Mouse (Mus musculus): ENCODE results near the gene Ccdc60. TPM values are rescaled to one million over a fixed set of nuclear protein-coding genes. Genes with fewer than 3 reads are reported as not detected.

The Ccdc60 gene
- total and polyA plus RNA-seq, 2 experiments from 2014 or later = 0.11 TPM; not detected in 1

DNA sequence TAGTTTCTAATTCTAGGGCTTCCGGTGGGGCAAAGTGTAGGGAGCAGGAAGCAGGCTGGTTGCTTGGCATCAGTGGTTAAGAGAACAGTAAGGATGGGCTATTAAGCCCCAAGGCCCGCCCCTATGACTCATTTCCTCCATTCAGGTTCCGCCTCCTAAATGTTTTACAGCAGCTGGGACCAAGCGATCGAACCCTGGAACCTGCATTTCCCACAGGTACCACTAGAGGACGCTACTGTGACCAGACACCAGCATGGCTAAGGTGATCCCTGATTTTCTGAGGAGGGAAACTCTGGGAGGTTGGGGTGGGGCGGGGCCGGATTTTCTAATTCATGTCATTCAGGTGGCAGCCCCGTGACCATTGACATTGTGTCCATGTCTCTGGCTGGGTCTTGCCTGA is 96.1 kb downstream of the Ccdc60 start:
- no peaks in the 10 kb centered on the region for H3K36me3 ChIP-seq (replicated peaks; ENCODE audit: control insufficient read depth, insufficient read depth, low read length)
- ATAC-seq (ENCODE audit: insufficient read depth, low read depth) = no peak
- no peak overlapping the region for H3K4me3 ChIP-seq (ENCODE audit: low read depth, low read length)
- H3K27me3 ChIP-seq (ENCODE audit: control insufficient read depth, insufficient read depth, low read length) = no peaks in the 10 kb centered on the region
- no peak overlapping the region for H3K4me2 ChIP-seq (ENCODE audit: low read depth, low read length)
- no peak overlapping the region for H3K9ac ChIP-seq (replicated peaks; ENCODE audit: low read depth, low read length)
- no peak overlapping the region for H3K27ac ChIP-seq (ENCODE audit: low read depth)
- H3K4me1 ChIP-seq (ENCODE audit: control insufficient read depth, insufficient read depth) = no peaks in the 10 kb centered on the region
- 62% methylated on average over 9 of the region's 9 CpGs for WGBS
- TF ChIP-seq EP300 (IDR thresholded peaks at IDR 0.05; ENCODE audit: low read depth) (no peak), CTCF (IDR thresholded peaks at IDR 0.05; ENCODE audit: low read depth) (no peak)
- no peaks in the 10 kb centered on the region for H3K9me3 ChIP-seq (replicated peaks; ENCODE audit: control insufficient read depth, low read length)
- no peak for DNase-seq (ENCODE audit: low spot score)

DNA sequence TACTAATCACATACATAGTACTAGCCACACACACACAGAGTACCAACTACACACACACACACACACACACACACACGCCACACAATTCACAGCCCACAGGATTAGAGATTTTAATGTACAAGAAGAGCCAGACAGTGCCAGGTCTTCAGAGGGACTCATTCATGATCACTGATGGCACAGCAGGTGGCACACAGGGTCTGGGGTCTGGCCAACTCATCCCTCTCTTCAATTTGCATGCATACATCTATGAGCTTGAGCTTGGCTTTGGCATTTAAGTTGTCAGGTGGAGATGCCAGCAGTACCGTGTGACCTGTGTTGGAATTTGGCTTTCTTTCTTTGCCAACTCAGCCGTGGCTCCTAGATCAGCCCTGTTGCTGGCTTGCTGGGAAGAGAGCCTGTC is 97.2 kb downstream of the Ccdc60 start:
- DNase-seq (ENCODE audit: low spot score) (no peak), ATAC-seq (ENCODE audit: insufficient read depth, low read depth) (no peak)
- WGBS = 67% methylated on average over 3 of the region's 3 CpGs
- TF ChIP-seq EP300 (IDR thresholded peaks at IDR 0.05; ENCODE audit: low read depth) = no peak
- TF ChIP-seq CTCF (IDR thresholded peaks at IDR 0.05; ENCODE audit: low read depth) = no peak
- H3K9ac ChIP-seq (replicated peaks; ENCODE audit: low read depth, low read length) = no peak overlapping the region
- no peaks in the 10 kb centered on the region for H3K36me3 ChIP-seq (replicated peaks; ENCODE audit: control insufficient read depth, insufficient read depth, low read length)
- no peaks in the 10 kb centered on the region for H3K9me3 ChIP-seq (replicated peaks; ENCODE audit: control insufficient read depth, low read length)
- H3K27ac ChIP-seq (ENCODE audit: low read depth) = no peak overlapping the region
- no peaks in the 10 kb centered on the region for H3K4me1 ChIP-seq (ENCODE audit: control insufficient read depth, insufficient read depth)
- no peaks in the 10 kb centered on the region for H3K27me3 ChIP-seq (ENCODE audit: control insufficient read depth, insufficient read depth, low read length)
- H3K4me3 ChIP-seq (ENCODE audit: low read depth, low read length) = no peak overlapping the region
- H3K4me2 ChIP-seq (ENCODE audit: low read depth, low read length) = no peak overlapping the region

- H3K4me3 ChIP-seq (ENCODE audit: low read depth, low read length) = no peak overlapping the region
- H3K36me3 ChIP-seq (replicated peaks; ENCODE audit: control insufficient read depth, insufficient read depth, low read length) = no peaks in the 10 kb centered on the region
- no peak for DNase-seq (ENCODE audit: low spot score)
- H3K27me3 ChIP-seq (ENCODE audit: control insufficient read depth, insufficient read depth, low read length) = no peaks in the 10 kb centered on the region
- H3K9ac ChIP-seq (replicated peaks; ENCODE audit: low read depth, low read length) = no peak overlapping the region
- 26% methylated on average over 6 of the region's 6 CpGs for WGBS
- H3K9me3 ChIP-seq (replicated peaks; ENCODE audit: control insufficient read depth, low read length) = no peaks in the 10 kb centered on the region
- H3K27ac ChIP-seq (ENCODE audit: low read depth) = no peak overlapping the region
- H3K4me2 ChIP-seq (ENCODE audit: low read depth, low read length) = no peak overlapping the region
- no peak for TF ChIP-seq EP300 (IDR thresholded peaks at IDR 0.05; ENCODE audit: low read depth)
- TF ChIP-seq CTCF (IDR thresholded peaks at IDR 0.05; ENCODE audit: low read depth) = no peak
- no peaks in the 10 kb centered on the region for H3K4me1 ChIP-seq (ENCODE audit: control insufficient read depth, insufficient read depth)
- no peak for ATAC-seq (ENCODE audit: insufficient read depth, low read depth)
Measured at GRCm38 (mm10) chr5:116189818-116190217, 99.0 kb downstream of the Ccdc60 start.

DNA sequence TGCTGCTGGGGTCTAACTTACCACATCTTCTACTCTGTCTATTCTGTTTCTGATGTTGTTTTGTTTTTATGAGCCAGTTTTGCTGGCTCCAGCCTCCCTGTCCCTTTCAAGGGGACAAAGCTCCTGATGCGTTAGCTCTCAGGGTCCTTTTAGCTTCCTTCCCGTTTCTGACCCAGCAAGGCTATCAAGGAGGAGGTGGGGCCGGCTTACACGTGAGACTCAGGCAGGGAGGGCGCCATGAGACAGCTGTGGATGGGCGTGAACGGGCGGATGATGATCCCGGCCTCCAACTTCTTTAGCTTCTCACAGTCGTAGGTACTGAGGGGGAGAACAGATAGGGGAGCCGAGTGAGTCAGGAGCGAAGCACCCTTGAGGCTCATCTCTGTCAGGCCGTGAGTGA is 108.2 kb downstream of the Ccdc60 start:
- DNase-seq (ENCODE audit: low spot score) (no peak), ATAC-seq (ENCODE audit: insufficient read depth, low read depth) (no peak)
- H3K4me2 ChIP-seq (ENCODE audit: low read depth, low read length) = no peak overlapping the region
- H3K4me1 ChIP-seq (ENCODE audit: control insufficient read depth, insufficient read depth) = 0 out of 2 replicates have a peak, but pooled peaks cover 5% of the 10 kb centered on the region
- TF ChIP-seq CTCF (IDR thresholded peaks at IDR 0.05; ENCODE audit: low read depth) (no peak), EP300 (IDR thresholded peaks at IDR 0.05; ENCODE audit: low read depth) (no peak)
- no peaks in the 10 kb centered on the region for H3K27me3 ChIP-seq (ENCODE audit: control insufficient read depth, insufficient read depth, low read length)
- no peaks in the 10 kb centered on the region for H3K9me3 ChIP-seq (replicated peaks; ENCODE audit: control insufficient read depth, low read length)
- H3K36me3 ChIP-seq (replicated peaks; ENCODE audit: control insufficient read depth, insufficient read depth, low read length) = no peaks in the 10 kb centered on the region
- no peak overlapping the region for H3K9ac ChIP-seq (replicated peaks; ENCODE audit: low read depth, low read length)
- no peak overlapping the region for H3K4me3 ChIP-seq (ENCODE audit: low read depth, low read length)
- H3K27ac ChIP-seq (ENCODE audit: low read depth) = no peak overlapping the region
- WGBS = 16% methylated on average over 13 of the region's 13 CpGs

- H3K9ac ChIP-seq (replicated peaks; ENCODE audit: low read depth, low read length) = no peak overlapping the region
- no peak overlapping the region for H3K27ac ChIP-seq (ENCODE audit: low read depth)
- TF ChIP-seq CTCF (IDR thresholded peaks at IDR 0.05; ENCODE audit: low read depth) (no peak), EP300 (IDR thresholded peaks at IDR 0.05; ENCODE audit: low read depth) (no peak)
- DNase-seq (ENCODE audit: low spot score) (no peak), ATAC-seq (ENCODE audit: insufficient read depth, low read depth) (no peak)
- no peaks in the 10 kb centered on the region for H3K9me3 ChIP-seq (replicated peaks; ENCODE audit: control insufficient read depth, low read length)
- WGBS = 83% methylated on average over 6 of the region's 6 CpGs
- no peak overlapping the region for H3K4me3 ChIP-seq (ENCODE audit: low read depth, low read length)
- no peak overlapping the region for H3K4me2 ChIP-seq (ENCODE audit: low read depth, low read length)
- no peaks in the 10 kb centered on the region for H3K4me1 ChIP-seq (ENCODE audit: control insufficient read depth, insufficient read depth)
- no peaks in the 10 kb centered on the region for H3K27me3 ChIP-seq (ENCODE audit: control insufficient read depth, insufficient read depth, low read length)
- H3K36me3 ChIP-seq (replicated peaks; ENCODE audit: control insufficient read depth, insufficient read depth, low read length) = no peaks in the 10 kb centered on the region
Measured at GRCm38 (mm10) chr5:116171721-116172120, 117.1 kb downstream of the Ccdc60 start.

DNA sequence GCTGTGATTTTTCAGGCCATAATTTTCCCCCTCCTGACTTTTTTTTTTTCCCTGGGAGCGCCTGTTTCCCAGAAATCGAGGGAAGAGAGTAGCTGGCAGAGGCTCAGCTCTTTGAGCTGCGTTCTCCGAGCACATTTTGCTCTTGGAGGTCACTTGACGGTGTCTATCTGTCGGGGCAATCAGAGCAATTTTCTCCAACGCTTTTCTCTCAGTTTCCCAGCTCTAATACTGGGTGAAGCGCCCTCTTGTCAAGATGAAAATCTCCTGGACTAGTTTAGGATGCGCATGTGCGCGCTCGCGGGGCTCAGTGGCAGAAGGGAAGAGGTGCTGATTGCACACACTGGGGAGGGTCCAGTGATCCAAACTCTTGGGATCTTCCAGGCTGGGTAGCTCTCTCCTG is 121.8 kb downstream of the Ccdc60 start:
- no peak overlapping the region for H3K9ac ChIP-seq (replicated peaks; ENCODE audit: low read depth, low read length)
- H3K9me3 ChIP-seq (replicated peaks; ENCODE audit: control insufficient read depth, low read length) = no peaks in the 10 kb centered on the region
- no peak for ATAC-seq (ENCODE audit: insufficient read depth, low read depth)
- TF ChIP-seq CTCF (IDR thresholded peaks at IDR 0.05; ENCODE audit: low read depth) (no peak), EP300 (IDR thresholded peaks at IDR 0.05; ENCODE audit: low read depth) (no peak)
- no peak for DNase-seq (ENCODE audit: low spot score)
- H3K27ac ChIP-seq (ENCODE audit: low read depth) = no peak overlapping the region
- H3K27me3 ChIP-seq (ENCODE audit: control insufficient read depth, insufficient read depth, low read length) = no peaks in the 10 kb centered on the region
- H3K36me3 ChIP-seq (replicated peaks; ENCODE audit: control insufficient read depth, insufficient read depth, low read length) = no peaks in the 10 kb centered on the region
- WGBS = 64% methylated on average over 13 of the region's 13 CpGs
- no peak overlapping the region for H3K4me3 ChIP-seq (ENCODE audit: low read depth, low read length)
- no peaks in the 10 kb centered on the region for H3K4me1 ChIP-seq (ENCODE audit: control insufficient read depth, insufficient read depth)
- H3K4me2 ChIP-seq (ENCODE audit: low read depth, low read length) = no peak overlapping the region

Measured in heart, postnatal 0 days (tissue).